Mouse (Mus musculus) telencephalon, adult 2 months (tissue): ENCODE data around the gene Col1a1.

Experiments used
- DNase-seq: peaks from one replicate; pipeline ENCODE4 v3.0.0-alpha.2; 2011; ENCODE audit warnings: low read depth, low spot score

Gene Col1a1

GRCm38 (mm10) chr11:94976199-94976598, 40.2 kb downstream of the Col1a1 start, which contains the start of gene Sgca:
Sgca (minus strand) TSS chr11:94976327.
- DNase-seq: no peak

GRCm38 (mm10) chr11:94978178-94978915, 42.3 kb downstream of the Col1a1 start:
- DNase-seq: no peak

GRCm38 (mm10) chr11:94978947-94979346, 42.9 kb downstream of the Col1a1 start:
- DNase-seq: peak; percentile 96

GRCm38 (mm10) chr11:94979462-94980179, 43.6 kb downstream of the Col1a1 start:
- DNase-seq: no peak

GRCm38 (mm10) chr11:94985140-94985539, 49.1 kb downstream of the Col1a1 start:
- DNase-seq: no peak

- no peak for DNase-seq
Observed at GRCm38 (mm10) chr11:94985822-94986221, 49.8 kb downstream of the Col1a1 start.

- no peak for DNase-seq
Observed at GRCm38 (mm10) chr11:94986435-94986834, 50.4 kb downstream of the Col1a1 start.

- DNase-seq: no peak
Observed at GRCm38 (mm10) chr11:94987341-94987740, 51.3 kb downstream of the Col1a1 start.

GRCm38 (mm10) chr11:94987851-94988250, 51.8 kb downstream of the Col1a1 start:
- DNase-seq: no peak

- no peak for DNase-seq
Observed at GRCm38 (mm10) chr11:94988780-94989561, 52.9 kb downstream of the Col1a1 start.

- peak; percentile 96 for DNase-seq
Observed at GRCm38 (mm10) chr11:94989562-94990017, 53.6 kb downstream of the Col1a1 start.

- DNase-seq: no peak
Observed at GRCm38 (mm10) chr11:94990102-94990748, 54.2 kb downstream of the Col1a1 start.

GRCm38 (mm10) chr11:94990749-94991577, 54.9 kb downstream of the Col1a1 start, which contains the start of gene Ppp1r9b:
Ppp1r9b (plus strand) TSS chr11:94991035.
- peak; percentile 84 for DNase-seq

GRCm38 (mm10) chr11:94991641-94992479, 55.8 kb downstream of the Col1a1 start:
- no peak for DNase-seq

GRCm38 (mm10) chr11:94992480-94992753, 56.4 kb downstream of the Col1a1 start:
- DNase-seq: no peak

- no peak for DNase-seq
Observed at GRCm38 (mm10) chr11:94992754-94993606, 57.0 kb downstream of the Col1a1 start.

- DNase-seq: no peak
Observed at GRCm38 (mm10) chr11:94994208-94994814, 58.3 kb downstream of the Col1a1 start.

GRCm38 (mm10) chr11:94994947-94995772, 59.1 kb downstream of the Col1a1 start:
- DNase-seq: no peak
